Mouse (Mus musculus): ENCODE data around the gene Vash2. TPM values are rescaled to one million over a fixed set of nuclear protein-coding genes. Genes with fewer than 3 reads are reported as not detected.
A peak's percentile ranks its signal among the peaks of the same experiment; 100 is the strongest.

Gene Vash2
- polyA plus RNA-seq, 1 experiment from 2014 or later, result 14.0 TPM

DNA sequence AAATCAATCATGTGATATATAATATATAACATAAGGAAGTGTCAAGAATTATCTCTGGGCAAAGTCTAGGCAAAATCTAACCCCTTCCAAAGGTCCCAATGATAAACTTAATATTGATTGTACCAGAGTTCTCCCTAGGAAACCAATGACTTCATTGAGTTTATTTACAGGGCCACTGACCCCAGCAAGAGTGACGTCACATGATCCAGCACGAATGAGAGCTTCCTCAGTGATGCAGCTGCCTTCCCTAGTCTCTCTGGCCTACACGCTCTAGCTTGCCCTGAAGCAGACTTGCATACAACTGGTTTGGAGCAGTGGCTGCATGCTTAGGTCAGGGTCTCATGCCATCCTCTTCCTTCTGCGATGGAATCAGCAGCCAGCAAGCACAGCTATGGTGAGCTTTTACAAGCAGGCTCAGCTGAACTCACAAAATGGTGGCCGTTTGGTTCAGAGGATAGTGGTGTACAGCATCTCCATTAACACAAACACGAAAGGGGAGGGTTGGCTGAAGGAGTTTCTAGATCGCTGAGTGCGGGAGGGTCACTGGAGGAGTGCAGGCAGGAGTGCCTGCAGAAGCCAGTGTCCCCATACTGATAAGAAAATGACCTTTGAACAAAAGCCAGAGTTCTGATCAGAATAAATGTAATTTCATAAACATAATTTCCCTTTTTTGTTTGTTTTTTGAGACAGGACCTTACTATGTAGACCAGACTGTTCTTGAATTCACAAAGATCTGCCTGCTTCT lies 59.2 kb downstream of the Vash2 start:
- H3K4me3 ChIP-seq (replicated peaks; ENCODE audit: low read depth, low read length), result no peak overlapping the region
- no peak for DNase-seq (ENCODE audit: low spot score)
- ATAC-seq (replicated peaks; ENCODE audit: low FRiP score, low read depth), result no peak
- no peaks in the 10 kb centered on the region for H3K27me3 ChIP-seq (ENCODE audit: insufficient read depth, low read length)
- H3K27ac ChIP-seq, result no peak overlapping the region
- no peaks in the 10 kb centered on the region for H3K9me3 ChIP-seq (replicated peaks; ENCODE audit: low read length)
- no peak overlapping the region for H3K4me2 ChIP-seq (ENCODE audit: low read length)
- no peaks in the 10 kb centered on the region for H3K4me1 ChIP-seq (replicated peaks; ENCODE audit: insufficient read depth, low read length)
- 56% methylated on average over 8 of the region's 8 CpGs for WGBS
- no peaks in the 10 kb centered on the region for H3K36me3 ChIP-seq (ENCODE audit: insufficient read depth, low read length)
- no peak for TF ChIP-seq CTCF (IDR thresholded peaks at IDR 0.05; ENCODE audit: low read depth)
- H3K9ac ChIP-seq (ENCODE audit: low read depth, low read length), result no peak overlapping the region

DNA sequence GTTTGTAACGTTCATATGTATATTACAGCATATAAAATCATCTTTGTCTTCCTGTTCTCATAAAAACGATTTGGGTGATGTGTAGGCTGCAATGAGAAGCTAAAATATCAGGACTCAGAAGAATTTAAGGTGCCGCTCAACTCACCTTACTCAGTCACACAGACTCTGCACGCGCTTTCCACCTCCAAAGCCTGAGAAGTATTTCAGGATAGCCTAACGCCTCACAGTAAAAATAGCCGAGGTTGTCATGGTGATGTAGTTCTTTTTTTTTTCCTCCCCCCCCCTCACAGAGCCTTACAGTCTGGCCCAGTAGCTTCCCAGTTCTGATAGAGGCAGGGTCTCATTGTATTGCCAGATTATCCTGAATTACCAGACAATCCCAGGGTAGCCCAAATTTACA lies 60.2 kb downstream of the Vash2 start:
- no peak overlapping the region for H3K9ac ChIP-seq (ENCODE audit: low read depth, low read length)
- DNase-seq (ENCODE audit: low spot score) (no peak), ATAC-seq (replicated peaks; ENCODE audit: low FRiP score, low read depth) (no peak)
- H3K4me3 ChIP-seq (replicated peaks; ENCODE audit: low read depth, low read length), result no peak overlapping the region
- no peaks in the 10 kb centered on the region for H3K36me3 ChIP-seq (ENCODE audit: insufficient read depth, low read length)
- no peak overlapping the region for H3K4me2 ChIP-seq (ENCODE audit: low read length)
- WGBS, result 60% methylated on average over 7 of the region's 7 CpGs
- no peaks in the 10 kb centered on the region for H3K27me3 ChIP-seq (ENCODE audit: insufficient read depth, low read length)
- no peak for TF ChIP-seq CTCF (IDR thresholded peaks at IDR 0.05; ENCODE audit: low read depth)
- no peaks in the 10 kb centered on the region for H3K9me3 ChIP-seq (replicated peaks; ENCODE audit: low read length)
- no peak overlapping the region for H3K27ac ChIP-seq
- no peaks in the 10 kb centered on the region for H3K4me1 ChIP-seq (replicated peaks; ENCODE audit: insufficient read depth, low read length)

DNA sequence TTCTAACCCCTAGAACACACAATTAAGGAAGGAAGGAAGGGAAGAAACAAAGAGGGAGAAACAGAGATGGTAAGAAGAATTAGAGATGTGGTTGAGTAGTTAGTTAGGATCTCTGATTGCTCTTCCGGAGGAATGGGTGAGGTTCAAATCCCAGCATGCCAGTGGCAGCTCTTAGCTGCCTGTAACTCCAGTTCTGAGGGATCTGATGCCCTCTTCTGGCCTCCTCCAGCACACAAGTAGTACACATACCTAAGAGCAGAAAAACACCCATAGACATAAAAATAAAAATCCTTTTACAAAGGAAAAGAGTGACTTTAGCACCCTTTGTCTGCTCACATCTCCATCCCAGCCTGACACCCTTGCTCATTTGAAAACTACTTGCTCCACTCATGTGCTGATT lies 66.5 kb downstream of the Vash2 start:
- Histone ChIP-seq H3K4me1 (replicated peaks; ENCODE audit: insufficient read depth, low read length) (0 out of 2 replicates have a peak, but pooled peaks cover 5% of the 10 kb centered on the region), H3K27me3 (ENCODE audit: insufficient read depth, low read length) (no peaks in the 10 kb centered on the region), H3K36me3 (ENCODE audit: insufficient read depth, low read length) (no peaks in the 10 kb centered on the region), H3K9me3 (replicated peaks; ENCODE audit: low read length) (no peaks in the 10 kb centered on the region), H3K27ac (no peak overlapping the region), H3K9ac (ENCODE audit: low read depth, low read length) (no peak overlapping the region), H3K4me2 (ENCODE audit: low read length) (no peak overlapping the region), H3K4me3 (replicated peaks; ENCODE audit: low read depth, low read length) (no peak overlapping the region)
- WGBS, result 62% methylated on average over 1 of the region's 1 CpGs
- peak; percentile 27; the same call in 1 of the 2 replicates for TF ChIP-seq CTCF (IDR thresholded peaks at IDR 0.05; ENCODE audit: low read depth)
- DNase-seq (ENCODE audit: low spot score) (no peak), ATAC-seq (replicated peaks; ENCODE audit: low FRiP score, low read depth) (no peak)

DNA sequence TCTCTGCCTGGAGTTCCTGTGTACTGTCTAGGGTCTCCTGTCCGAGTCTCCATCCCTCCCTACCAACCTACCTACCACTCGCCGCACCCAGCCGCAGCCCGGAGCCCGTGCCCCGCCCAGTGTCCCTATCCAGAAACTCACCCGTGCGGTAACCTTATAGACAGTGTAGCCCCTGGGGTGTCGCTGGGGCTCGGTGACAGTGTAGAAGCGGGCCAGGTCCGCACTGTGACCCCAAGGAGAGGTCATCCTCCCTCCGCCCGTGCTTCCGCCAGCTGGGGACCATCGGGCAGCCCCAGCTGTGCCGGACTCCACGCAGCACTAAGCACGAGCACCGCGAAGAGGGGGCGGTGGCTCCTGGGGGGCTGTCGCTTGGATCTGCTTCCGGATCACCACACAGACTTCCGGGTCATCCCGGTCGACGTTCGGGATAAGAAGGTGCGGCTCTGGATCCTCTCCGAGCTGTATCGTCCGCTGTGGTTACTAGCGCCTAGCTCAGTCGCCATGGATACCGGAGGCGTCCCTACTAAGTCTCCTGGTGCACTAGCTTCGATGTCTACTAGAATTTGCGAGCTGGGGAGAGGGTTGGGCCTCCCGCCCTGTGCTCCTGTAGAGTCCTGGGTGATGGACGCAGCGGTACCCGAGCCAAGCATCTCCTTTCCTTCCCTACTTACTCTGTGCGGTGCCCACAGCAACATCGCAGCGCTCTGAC lies 67.5 kb downstream of the Vash2 start, which contains the start of gene Rps6kc1:
TSS of gene Rps6kc1 (minus strand) at position 356 of the 709 bp plus-strand sequence.
- Histone ChIP-seq H3K27ac (peak within 1 kb of the TSS; percentile 54), H3K4me2 (ENCODE audit: low read length) (peak within 1 kb of the TSS; percentile 95), H3K4me3 (replicated peaks; ENCODE audit: low read depth, low read length) (peak within 1 kb of the TSS; percentile 77), H3K4me1 (replicated peaks; ENCODE audit: insufficient read depth, low read length) (0 out of 2 replicates have a peak, but pooled peaks cover 5% of the 10 kb centered on the region), H3K9ac (ENCODE audit: low read depth, low read length) (peak within 1 kb of the TSS; percentile 65), H3K9me3 (replicated peaks; ENCODE audit: low read length) (no peaks in the 10 kb centered on the region), H3K36me3 (ENCODE audit: insufficient read depth, low read length) (no peaks in the 10 kb centered on the region), H3K27me3 (ENCODE audit: insufficient read depth, low read length) (no peaks in the 10 kb centered on the region)
- WGBS, result under 1% methylated on average over 47 of the region's 47 CpGs
- no peak for TF ChIP-seq CTCF (IDR thresholded peaks at IDR 0.05; ENCODE audit: low read depth)
- ATAC-seq (replicated peaks; ENCODE audit: low FRiP score, low read depth), result peak; percentile 94
- peak; percentile 85 for DNase-seq (ENCODE audit: low spot score)

DNA sequence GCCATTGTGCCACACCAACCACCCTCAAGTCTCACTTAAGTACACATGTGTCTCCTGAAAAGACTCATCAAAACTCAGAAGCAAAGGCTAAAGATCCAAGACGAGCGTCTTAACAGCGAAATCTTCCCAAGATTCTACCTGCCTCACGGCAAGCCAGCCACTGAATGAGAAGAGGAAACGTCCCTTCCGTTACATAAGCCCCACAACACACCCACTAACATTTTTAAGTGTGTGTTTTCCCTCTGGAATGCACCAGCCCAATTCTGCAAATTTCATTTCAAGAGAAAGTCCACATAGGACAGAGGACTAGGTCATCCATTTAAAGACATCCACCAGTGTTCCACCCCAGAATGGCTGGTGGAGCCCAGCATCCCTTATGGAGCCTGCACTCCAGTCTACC lies 68.3 kb downstream of the Vash2 start:
- Histone ChIP-seq H3K9me3 (replicated peaks; ENCODE audit: low read length) (no peaks in the 10 kb centered on the region), H3K27me3 (ENCODE audit: insufficient read depth, low read length) (no peaks in the 10 kb centered on the region), H3K4me2 (ENCODE audit: low read length) (peak overlapping the region; percentile 95), H3K9ac (ENCODE audit: low read depth, low read length) (peak overlapping the region; percentile 65; the same call in 1 of the 2 replicates), H3K4me3 (replicated peaks; ENCODE audit: low read depth, low read length) (peak overlapping the region; percentile 77), H3K4me1 (replicated peaks; ENCODE audit: insufficient read depth, low read length) (0 out of 2 replicates have a peak, but pooled peaks cover 5% of the 10 kb centered on the region), H3K27ac (no peak overlapping the region), H3K36me3 (ENCODE audit: insufficient read depth, low read length) (no peaks in the 10 kb centered on the region; the same call in 1 of the 2 replicates)
- TF ChIP-seq CTCF (IDR thresholded peaks at IDR 0.05; ENCODE audit: low read depth), result no peak
- DNase-seq (ENCODE audit: low spot score), result no peak
- no peak for ATAC-seq (replicated peaks; ENCODE audit: low FRiP score, low read depth)
- WGBS, result 69% methylated on average over 6 of the region's 6 CpGs

DNA sequence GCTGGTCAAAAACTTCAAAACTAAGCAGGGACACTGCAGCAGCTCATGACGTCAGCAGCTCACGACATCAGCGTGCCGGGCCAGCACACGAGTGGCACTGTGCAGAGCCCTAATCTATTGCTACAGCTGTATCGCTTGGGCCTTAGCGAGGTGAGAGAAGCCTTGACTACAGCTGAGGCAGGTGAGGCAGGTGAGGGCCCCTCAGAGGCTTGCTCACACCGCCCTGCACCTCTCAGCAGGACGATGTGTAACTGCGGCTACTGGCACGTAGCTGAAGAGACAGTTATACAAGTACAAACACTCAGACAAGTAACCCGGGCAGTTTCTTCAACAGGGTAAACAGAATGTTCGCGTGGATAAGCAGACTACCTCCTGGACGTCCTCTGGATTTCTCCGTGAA lies 74.4 kb downstream of the Vash2 start:
- TF ChIP-seq CTCF (IDR thresholded peaks at IDR 0.05; ENCODE audit: low read depth), result no peak
- peaks cover 5% of the 10 kb centered on the region; the same call in 1 of the 2 replicates for H3K36me3 ChIP-seq (ENCODE audit: insufficient read depth, low read length)
- H3K9me3 ChIP-seq (replicated peaks; ENCODE audit: low read length), result no peaks in the 10 kb centered on the region
- 81% methylated on average over 16 of the region's 16 CpGs for WGBS
- H3K4me2 ChIP-seq (ENCODE audit: low read length), result no peak overlapping the region
- no peak for ATAC-seq (replicated peaks; ENCODE audit: low FRiP score, low read depth)
- no peak overlapping the region for H3K27ac ChIP-seq
- no peak overlapping the region for H3K4me3 ChIP-seq (replicated peaks; ENCODE audit: low read depth, low read length)
- H3K27me3 ChIP-seq (ENCODE audit: insufficient read depth, low read length), result no peaks in the 10 kb centered on the region
- DNase-seq (ENCODE audit: low spot score), result no peak
- H3K4me1 ChIP-seq (replicated peaks; ENCODE audit: insufficient read depth, low read length), result no peaks in the 10 kb centered on the region
- no peak overlapping the region for H3K9ac ChIP-seq (ENCODE audit: low read depth, low read length)

Data from kidney, postnatal 0 days (tissue).